Mouse (Mus musculus) olfactory bulb, adult 2 months (tissue): ENCODE data around the gene Dscam.

Experiments used
- CTCF ChIP-seq: fragments of 200-500 bp; IDR thresholded peaks from 2 replicates; pipeline ENCODE4 v1.5.1; 2012; ENCODE audit warnings: low read depth, mild to moderate bottlenecking, low read length, moderate library complexity; ENCODE audit not compliant: insufficient read depth
- POLR2A ChIP-seq: fragments of 200-500 bp; IDR thresholded peaks from 2 replicates; pipeline ENCODE4 v1.6.1; 2012; ENCODE audit warnings: mild to moderate bottlenecking, low read depth, low read length, moderate library complexity; ENCODE audit not compliant: insufficient read depth

DNA sequence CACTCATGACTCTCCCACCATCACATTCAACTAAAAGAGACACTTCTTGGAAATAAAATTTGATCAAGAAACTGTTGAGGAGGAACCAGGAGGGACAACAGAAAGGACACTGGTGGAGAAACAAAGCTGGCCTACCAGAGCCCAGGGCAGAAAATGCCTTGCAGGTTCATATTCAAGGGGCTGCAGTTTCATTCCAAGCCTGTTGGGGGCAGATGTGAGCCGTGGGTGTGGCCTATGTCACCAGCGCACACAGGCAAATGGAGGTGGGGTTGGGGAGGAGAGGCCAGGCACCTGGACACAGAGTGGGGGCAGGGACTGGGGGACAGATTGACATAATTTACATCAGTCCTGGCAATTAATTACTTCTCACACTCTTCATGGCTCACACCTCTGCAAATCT is 452.3 kb downstream of the Dscam start:
- TF ChIP-seq CTCF: peak; percentile 59; the same call in 1 of the 2 replicates
- TF ChIP-seq POLR2A: no peak
